Mouse (Mus musculus) intestine, embryonic 16.5 days (tissue): ENCODE data around the gene Cyp4v3. TPM values are rescaled to one million over a fixed set of nuclear protein-coding genes. Genes with fewer than 3 reads are reported as not detected.
"Not testable (repeated sequence)": the region's sequence is repeated elsewhere in the genome, so short reads cannot be mapped to it uniquely, and the experiment has no call there.

Source experiments
- ATAC-seq: fragments of 200-750 bp; cut with Nextera tagmentation; 2 replicates; pipeline ENCODE4 v1.8.0; 2017; ENCODE audit warnings: moderate TSS enrichment, moderate library complexity
- H3K27ac ChIP-seq: fragments of 300-500 bp; sonication (generic); 2 replicates; pipeline ENCODE4 v1.5.1; 2014; ENCODE audit warnings: mild to moderate bottlenecking, low read length
- H3K27me3 ChIP-seq: fragments of 300-500 bp; sonication (generic); replicated peaks from 2 replicates; pipeline ENCODE4 v1.6.1; 2014; ENCODE audit warnings: low read length, control low read depth, mixed read lengths; ENCODE audit not compliant: control insufficient read depth, insufficient read depth
- H3K36me3 ChIP-seq: fragments of 300-500 bp; sonication (generic); 2 replicates; pipeline ENCODE4 v1.6.1; 2014; ENCODE audit warnings: low read length, control low read depth; ENCODE audit not compliant: control insufficient read depth, insufficient read depth
- H3K4me1 ChIP-seq: fragments of 300-500 bp; sonication (generic); 2 replicates; pipeline ENCODE4 v1.6.1; 2014; ENCODE audit warnings: low read length, control low read depth, mixed read lengths; ENCODE audit not compliant: control insufficient read depth, insufficient read depth
- H3K4me2 ChIP-seq: fragments of 300-500 bp; sonication (generic); 2 replicates; pipeline ENCODE4 v1.6.1; 2014; ENCODE audit warnings: low read depth, low read length, control low read depth
- H3K4me3 ChIP-seq: fragments of 300-500 bp; sonication (generic); 2 replicates; pipeline ENCODE4 v1.5.1; 2014; ENCODE audit warnings: mild to moderate bottlenecking, low read length
- H3K9ac ChIP-seq: fragments of 300-500 bp; sonication (generic); 2 replicates; pipeline ENCODE4 v1.6.1; 2014; ENCODE audit warnings: low read depth, low read length
- H3K9me3 ChIP-seq: fragments of 300-500 bp; sonication (generic); 2 replicates; pipeline ENCODE4 v1.6.1; 2016; ENCODE audit warnings: low read length, control low read depth; ENCODE audit not compliant: control insufficient read depth
- WGBS: fragments of 180-500 bp; shearing (Covaris S2); extraction: QIAGEN DNeasy Blood & Tissue Kit; methylation state at CpG from one replicate; pipeline ENCODE4 v1.1.7; 2014; 5-methylcytosine and 5-hydroxymethylcytosine counted together
- polyA plus RNA-seq: library from polyadenylated mRNA; unstranded; fragments of >200 nt; fragmentation: Nextera tagmentation; extraction: Ambion mirVana; gene quantifications from 2 replicates; pipeline ENCODE4 v1.2.1, GENCODE M21; 2015

Cyp4v3 gene
- polyA plus RNA-seq, 1 experiment from 2014 or later: 1.7 TPM

DNA sequence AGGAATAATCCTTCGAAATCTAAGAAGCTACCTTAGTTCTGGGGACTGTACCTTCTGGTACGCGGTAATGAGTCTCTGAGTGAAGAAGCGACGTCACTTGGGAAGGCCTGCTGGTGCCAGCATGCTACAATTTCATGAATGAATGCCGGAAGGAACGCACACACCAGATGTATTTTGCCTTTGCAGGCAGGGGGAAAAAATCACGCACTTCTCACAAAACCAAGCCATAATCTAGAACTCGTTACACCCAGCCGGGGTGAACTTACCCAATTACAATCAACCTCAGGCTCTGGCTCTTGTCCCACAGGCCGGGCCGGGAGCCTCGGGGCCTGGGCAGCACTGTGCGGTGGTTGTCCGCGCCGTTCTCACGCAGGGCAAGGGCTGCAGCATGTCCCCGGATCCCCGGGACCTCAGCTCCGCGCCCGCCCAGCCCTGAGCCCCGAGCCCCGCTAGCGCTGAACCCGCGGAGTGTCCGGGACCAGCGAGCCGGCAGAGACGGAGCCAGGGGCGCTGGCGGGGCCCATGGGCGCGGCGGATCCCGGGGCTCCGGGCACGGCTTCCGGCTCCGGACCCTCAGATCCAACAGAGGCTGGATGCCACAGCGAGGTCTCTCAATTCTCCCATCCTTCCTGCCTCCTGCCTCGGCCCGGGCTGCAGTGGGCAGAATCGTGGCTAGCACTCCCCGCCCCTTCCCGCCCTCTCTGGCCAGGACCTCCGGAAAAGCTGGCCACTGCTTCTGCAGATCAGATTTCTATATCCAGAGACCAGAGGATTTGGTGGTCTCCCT, 25.3 kb upstream of the Cyp4v3 start:
- H3K4me1 ChIP-seq: peaks cover 9% of the 10 kb centered on the region
- H3K27ac ChIP-seq: no peak overlapping the region
- peak overlapping the region; percentile 83 for H3K9ac ChIP-seq
- H3K4me3 ChIP-seq: peak overlapping the region; percentile 70
- WGBS: 3% methylated on average over 49 of the region's 49 CpGs
- H3K4me2 ChIP-seq: peak overlapping the region; percentile 93
- ATAC-seq: peak; percentile 79
- H3K27me3 ChIP-seq: no peaks in the 10 kb centered on the region
- H3K9me3 ChIP-seq: no peaks in the 10 kb centered on the region
- no peaks in the 10 kb centered on the region for H3K36me3 ChIP-seq

DNA sequence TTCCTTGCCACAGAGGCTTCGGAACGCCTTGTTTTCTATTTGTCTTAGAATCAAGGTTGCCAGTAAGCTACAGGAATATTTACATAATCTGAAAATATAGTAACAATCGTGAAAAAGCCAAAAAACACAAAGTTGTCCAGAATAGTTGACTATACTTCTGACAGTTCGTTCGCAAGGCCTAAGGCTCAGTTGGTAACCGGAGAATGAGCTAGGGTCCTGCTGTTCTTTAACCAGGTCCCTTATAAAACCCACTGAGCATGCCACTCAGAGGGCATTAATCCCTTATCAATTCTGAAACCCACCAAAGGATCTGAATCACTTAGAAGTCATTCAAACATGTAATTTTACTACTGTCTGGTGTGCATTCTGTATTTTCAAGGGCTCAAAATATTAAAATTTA, 22.8 kb upstream of the Cyp4v3 start:
- Histone ChIP-seq H3K4me3 (no peak overlapping the region), H3K9ac (no peak overlapping the region), H3K4me1 (peaks cover 9% of the 10 kb centered on the region), H3K9me3 (no peaks in the 10 kb centered on the region), H3K27me3 (no peaks in the 10 kb centered on the region), H3K27ac (no peak overlapping the region), H3K4me2 (no peak overlapping the region), H3K36me3 (no peaks in the 10 kb centered on the region)
- WGBS: 78% methylated on average over 6 of the region's 6 CpGs
- no peak for ATAC-seq

DNA sequence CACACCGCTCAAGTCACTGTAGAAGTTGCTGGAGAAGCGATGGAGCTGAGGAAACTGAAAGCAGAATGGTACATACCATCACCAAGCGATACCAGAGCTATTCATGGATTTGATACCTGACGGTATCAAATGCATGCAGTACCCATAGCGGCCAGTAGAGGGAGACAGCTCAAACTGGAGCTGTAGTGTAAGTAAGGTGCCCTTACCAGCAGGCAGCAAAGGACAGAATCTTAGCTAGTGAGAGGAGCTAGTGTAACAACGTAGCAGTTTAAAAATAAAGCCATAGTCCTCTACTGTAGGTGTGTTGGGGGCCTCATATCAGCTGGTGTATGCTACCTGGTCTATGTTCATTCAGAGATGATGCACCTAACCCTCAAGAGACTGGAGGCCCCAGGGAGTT, 12.0 kb upstream of the Cyp4v3 start:
- H3K27ac ChIP-seq: no peak overlapping the region
- 23% methylated on average over 6 of the region's 6 CpGs for WGBS
- peak; percentile 49 for ATAC-seq

DNA sequence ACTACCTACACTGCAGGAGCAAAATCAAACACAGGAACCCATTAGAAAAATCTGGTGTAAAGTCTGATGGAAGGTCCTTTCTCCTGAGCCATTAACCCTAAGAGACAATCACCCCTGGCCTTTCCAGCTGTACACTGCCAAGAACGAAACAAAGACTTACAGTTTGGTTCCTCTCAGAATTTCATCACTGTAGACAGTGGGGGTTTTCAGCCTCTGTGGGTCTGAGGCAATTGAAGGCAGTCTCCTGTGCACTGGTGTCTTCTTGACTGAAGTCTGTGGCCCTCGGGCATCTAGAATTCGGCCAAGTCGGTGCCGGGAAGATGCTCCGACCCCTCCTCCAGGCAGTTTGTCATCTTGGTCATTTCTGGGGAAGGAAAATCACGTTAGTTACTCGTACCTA, 11.3 kb upstream of the Cyp4v3 start:
- ATAC-seq: no peak
- no peak overlapping the region for H3K9ac ChIP-seq
- H3K4me1 ChIP-seq: peaks cover 3% of the 10 kb centered on the region; the same call in 1 of the 2 replicates
- no peaks in the 10 kb centered on the region for H3K27me3 ChIP-seq
- no peak overlapping the region for H3K27ac ChIP-seq
- H3K4me2 ChIP-seq: no peak overlapping the region
- H3K36me3 ChIP-seq: no peaks in the 10 kb centered on the region
- no peaks in the 10 kb centered on the region for H3K9me3 ChIP-seq
- no peak overlapping the region for H3K4me3 ChIP-seq
- 93% methylated on average over 8 of the region's 8 CpGs for WGBS

More for the DNA sequence above, 12.0 kb upstream of the Cyp4v3 start:
- no peaks in the 10 kb centered on the region for H3K36me3 ChIP-seq
- no peaks in the 10 kb centered on the region for H3K27me3 ChIP-seq
- H3K9me3 ChIP-seq: no peaks in the 10 kb centered on the region
- H3K4me2 ChIP-seq: no peak overlapping the region
- H3K9ac ChIP-seq: no peak overlapping the region
- H3K4me3 ChIP-seq: no peak overlapping the region
- peaks cover 3% of the 10 kb centered on the region; the same call in 1 of the 2 replicates for H3K4me1 ChIP-seq

DNA sequence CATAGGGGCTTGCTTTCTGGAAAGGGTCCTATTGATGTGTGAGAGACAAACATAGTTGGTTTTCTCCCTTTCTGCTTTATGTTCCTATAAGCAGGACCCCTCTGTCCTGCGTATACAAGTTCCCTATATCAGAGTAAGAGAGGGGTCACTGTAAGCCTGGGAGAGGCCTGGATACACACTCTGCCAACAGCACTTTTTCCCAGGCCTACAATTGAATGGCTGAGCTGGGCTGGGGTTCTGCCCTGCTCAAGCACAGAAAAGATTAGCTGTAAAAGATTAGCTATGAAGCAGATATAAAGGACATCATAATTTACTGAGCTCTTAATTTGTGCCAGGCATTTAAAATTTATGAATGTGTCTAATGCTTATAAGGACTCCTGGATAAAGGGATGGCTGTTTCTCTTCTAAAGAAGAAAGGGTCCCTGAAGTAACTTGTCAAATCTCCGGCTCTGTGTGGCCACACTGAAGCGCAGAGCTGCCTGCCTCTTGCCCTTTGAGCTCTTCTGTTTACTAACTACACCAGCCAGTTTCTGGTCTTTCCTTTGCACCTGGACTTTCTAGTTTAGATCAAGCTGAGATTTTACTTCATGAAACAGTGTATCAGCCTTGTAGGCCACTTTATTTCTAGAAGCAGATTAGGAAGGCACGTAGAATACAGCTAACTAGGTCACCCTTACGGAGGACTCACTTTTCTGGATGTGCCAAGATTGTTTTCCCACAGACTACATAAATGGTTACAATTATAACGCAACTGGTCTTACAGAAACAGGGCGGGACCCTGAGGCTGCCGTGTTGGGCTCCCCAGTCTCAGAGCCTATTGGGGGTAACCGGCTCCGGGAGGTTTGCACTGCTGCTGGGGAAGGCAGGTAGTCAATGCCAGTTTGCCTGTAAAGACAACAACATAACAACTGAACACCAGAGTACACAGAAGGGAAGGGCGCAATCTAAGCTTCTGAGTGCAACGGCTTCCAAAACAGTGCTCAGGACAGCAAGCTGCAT, 8.9 kb upstream of the Cyp4v3 start:
- Histone ChIP-seq H3K27me3 (no peaks in the 10 kb centered on the region), H3K4me1 (peaks cover 3% of the 10 kb centered on the region; the same call in 1 of the 2 replicates), H3K27ac (peak overlapping the region; percentile 17; the same call in 1 of the 2 replicates), H3K9ac (no peak overlapping the region), H3K4me3 (no peak overlapping the region), H3K36me3 (no peaks in the 10 kb centered on the region), H3K4me2 (no peak overlapping the region), H3K9me3 (no peaks in the 10 kb centered on the region)
- peak; percentile 85 for ATAC-seq
- 70% methylated on average over 12 of the region's 12 CpGs for WGBS

DNA sequence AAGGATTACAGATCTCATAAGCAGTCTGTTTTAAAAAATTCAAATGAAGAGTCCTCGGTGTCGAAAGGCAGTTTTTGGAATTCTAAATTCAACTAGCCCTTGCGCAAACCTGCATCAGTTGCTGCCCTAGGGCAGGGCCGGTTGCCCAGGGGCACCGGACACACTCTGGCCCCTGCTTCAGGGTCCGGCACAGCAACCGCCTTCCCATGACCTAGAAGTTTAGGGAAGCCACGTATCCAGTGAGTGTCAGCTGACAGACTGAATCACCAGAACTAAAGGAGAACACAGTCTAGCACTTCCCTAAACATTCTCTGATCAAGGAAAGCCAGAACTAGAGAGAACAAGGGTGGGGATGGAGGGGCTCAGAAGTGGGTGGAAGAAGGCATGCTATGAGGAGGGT, 477 bp upstream of the Cyp4v3 start:
- Histone ChIP-seq H3K36me3 (no peaks in the 10 kb centered on the region), H3K4me1 (peaks cover 9% of the 10 kb centered on the region), H3K4me2 (peak overlapping the region; percentile 92), H3K9me3 (no peaks in the 10 kb centered on the region), H3K4me3 (peak overlapping the region; percentile 72), H3K9ac (peak overlapping the region; percentile 75), H3K27ac (no peak overlapping the region), H3K27me3 (no peaks in the 10 kb centered on the region)
- ATAC-seq: peak; percentile 64
- WGBS: 16% methylated on average over 8 of the region's 8 CpGs

DNA sequence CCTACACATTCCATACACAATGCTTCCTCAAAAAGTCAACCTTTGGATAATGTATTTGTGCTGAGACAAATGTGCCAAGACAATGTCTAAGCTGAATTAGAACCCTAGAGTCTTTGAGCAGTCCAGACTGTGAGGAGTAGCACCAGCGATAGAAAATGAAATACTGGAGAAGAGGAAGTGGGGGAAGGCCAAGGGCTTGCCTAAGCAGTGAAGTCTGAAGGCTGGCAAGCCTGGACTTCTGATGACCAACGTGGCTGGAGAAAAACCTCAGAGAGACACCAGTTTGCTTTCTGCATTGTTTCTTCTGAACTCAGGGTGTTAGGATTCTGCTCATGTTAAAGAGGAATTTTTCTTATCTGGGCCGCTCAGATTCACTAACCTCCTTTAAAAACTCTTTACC, 2.2 kb downstream of the Cyp4v3 start:
- H3K4me3 ChIP-seq: no peak overlapping the region
- H3K27ac ChIP-seq: no peak overlapping the region
- H3K4me1 ChIP-seq: peaks cover 9% of the 10 kb centered on the region
- H3K36me3 ChIP-seq: no peaks in the 10 kb centered on the region
- no peaks in the 10 kb centered on the region for H3K27me3 ChIP-seq
- H3K9ac ChIP-seq: no peak overlapping the region
- WGBS: 80% methylated on average over 3 of the region's 3 CpGs
- no peak overlapping the region for H3K4me2 ChIP-seq
- H3K9me3 ChIP-seq: no peaks in the 10 kb centered on the region
- ATAC-seq: no peak

DNA sequence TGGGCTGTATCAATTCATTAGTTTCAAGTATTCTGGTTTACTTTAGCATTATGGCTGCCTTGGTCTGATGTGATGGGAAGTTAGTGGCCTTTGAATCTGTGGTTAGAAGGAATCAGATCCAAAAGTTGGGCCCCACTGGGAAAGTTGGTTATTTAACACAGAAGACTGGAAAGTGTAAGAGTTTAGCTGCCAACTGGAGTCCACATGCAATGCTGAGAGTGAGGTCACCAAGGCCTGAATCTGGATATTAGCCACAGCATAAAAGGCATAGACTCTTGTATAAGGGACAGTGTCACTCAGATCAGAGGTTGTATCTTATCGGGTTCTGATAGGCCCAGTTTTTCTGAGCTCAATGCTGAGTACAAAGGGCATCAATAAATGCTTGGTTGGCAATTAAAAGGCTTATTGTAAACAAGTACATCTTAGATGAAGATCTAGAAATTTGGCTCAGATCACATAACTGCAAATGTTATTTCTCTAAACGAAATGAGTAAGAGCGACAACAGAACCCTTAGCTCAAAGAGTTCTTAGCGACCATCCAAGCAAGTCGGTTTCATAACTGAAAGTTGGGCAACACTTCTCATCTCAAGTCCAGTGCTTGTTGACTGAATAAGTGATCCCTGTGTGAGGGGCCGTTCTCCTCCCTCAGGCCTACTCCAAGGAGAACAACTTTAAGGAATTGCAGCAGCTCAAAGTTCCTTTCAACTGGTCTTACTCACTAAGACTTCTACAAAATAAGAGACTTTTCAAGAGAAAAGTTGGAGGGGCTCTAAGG, 3.6 kb downstream of the Cyp4v3 start:
- no peaks in the 10 kb centered on the region for H3K27me3 ChIP-seq
- H3K9ac ChIP-seq: no peak overlapping the region
- no peaks in the 10 kb centered on the region for H3K36me3 ChIP-seq
- H3K4me1 ChIP-seq: peaks cover 9% of the 10 kb centered on the region
- H3K4me2 ChIP-seq: no peak overlapping the region
- H3K9me3 ChIP-seq: no peaks in the 10 kb centered on the region
- H3K4me3 ChIP-seq: no peak overlapping the region
- WGBS: 88% methylated on average over 6 of the region's 6 CpGs
- H3K27ac ChIP-seq: no peak overlapping the region
- ATAC-seq: no peak

DNA sequence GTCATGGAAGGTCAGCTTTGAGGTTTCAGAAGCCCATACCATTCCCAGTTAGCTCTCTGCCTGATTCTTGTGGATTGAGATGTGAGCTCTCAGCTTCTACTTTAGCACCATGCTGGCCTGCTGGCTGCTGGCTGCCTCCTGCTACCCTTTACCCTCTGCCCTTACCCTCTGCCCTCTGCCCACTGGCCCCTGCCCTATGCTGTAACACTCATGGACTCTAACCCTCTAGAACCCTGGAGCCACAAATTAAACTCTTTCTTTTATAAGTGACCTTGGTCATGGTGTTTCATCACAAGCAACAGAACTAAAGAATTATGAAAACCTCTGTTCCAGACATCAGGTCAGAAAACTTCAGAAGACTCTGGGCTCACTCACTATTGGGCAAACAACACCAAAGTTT, 5.9 kb downstream of the Cyp4v3 start:
- not testable (repeated sequence) for ATAC-seq, H3K9ac ChIP-seq, H3K27ac ChIP-seq, H3K9me3 ChIP-seq, H3K4me3 ChIP-seq, H3K36me3 ChIP-seq, H3K4me1 ChIP-seq, H3K4me2 ChIP-seq, H3K27me3 ChIP-seq
